5 mouse cellular contexts compared by ENCODE assay signal in the genomic region with DNA sequence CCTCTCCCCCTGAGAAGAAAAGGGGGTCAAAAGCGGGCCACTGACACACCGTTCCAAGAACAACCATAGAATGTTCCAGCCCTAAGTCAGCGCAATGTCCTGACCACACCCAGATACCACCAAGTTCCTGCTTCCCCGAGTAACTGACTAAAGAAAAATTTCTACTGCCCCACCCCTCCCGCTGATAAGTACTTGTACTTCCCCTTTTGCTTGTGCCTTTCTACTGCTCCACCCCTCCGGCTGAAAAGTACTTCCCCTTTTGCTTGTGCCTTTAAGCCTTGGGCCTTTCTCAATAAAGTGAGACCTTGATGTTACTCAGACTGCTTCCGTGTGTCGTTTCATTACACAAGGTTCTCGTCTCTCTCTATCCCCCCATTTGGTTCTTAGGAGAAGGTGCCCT. TPM values are rescaled to one million over a fixed set of nuclear protein-coding genes. Genes with fewer than 3 reads are reported as not detected.
A peak's percentile ranks its signal among the peaks of the same experiment; 100 is the strongest.
DNase-seq lines count a peak whose midpoint lies in the region; TF ChIP-seq lines count a peak whose summit lies in the region.
"Not testable (repeated sequence)": the region's sequence is repeated elsewhere in the genome, so short reads cannot be mapped to it uniquely, and the experiment has no call there.

No protein-coding gene starts in this region.

- not testable (repeated sequence) for H3K4me1 ChIP-seq in MEL (ENCODE audit: control insufficient read depth in 1 of 2, insufficient read depth in 2 of 2, low read length in 2 of 2)

- not testable (repeated sequence) for H3K4me3 ChIP-seq in MEL (ENCODE audit: control insufficient read depth in 1 of 2, insufficient read depth in 1 of 2, low read depth in 2 of 2, low read length in 2 of 2)

- not testable (repeated sequence) for H3K9ac ChIP-seq in MEL (ENCODE audit: control insufficient read depth, low read depth, low read length, poor library complexity, severe bottlenecking)

- not testable (repeated sequence) for TF ChIP-seq CTCF in MEL (IDR thresholded peaks at IDR 0.05 in 2 of 3, conservative IDR thresholded peaks at IDR 0.05 in 1 of 3; ENCODE audit: control insufficient read depth in 1 of 3, insufficient read depth in 1 of 3, low read depth in 2 of 3, low read length in 3 of 3, poor library complexity in 1 of 3, severe bottlenecking in 1 of 3)

- not testable (repeated sequence) for H3K79me2 ChIP-seq in MEL (ENCODE audit: control insufficient read depth, insufficient read depth, low read length, poor library complexity)

- not testable (repeated sequence) for TF ChIP-seq EP300 in MEL (IDR thresholded peaks at IDR 0.05; ENCODE audit: low read depth in 1 of 2, low read length in 2 of 2)

- H3K36me3 ChIP-seq in MEL (ENCODE audit: control insufficient read depth in 1 of 2, insufficient read depth in 2 of 2, low read length in 2 of 2), result not testable (repeated sequence)

- H3K27ac ChIP-seq in MEL (ENCODE audit: control insufficient read depth, low read depth, low read length), result not testable (repeated sequence)

- H3K27me3 ChIP-seq in MEL (ENCODE audit: control insufficient read depth in 1 of 2, insufficient read depth in 2 of 2, low read length in 2 of 2), result not testable (repeated sequence)

- DNase-seq in 416B (ENCODE audit: low read depth), result peak; percentile 25
- DNase-seq in B cell, adult 2 months, result peak; percentile 0 to 6
- DNase-seq in MEL (ENCODE audit: low read depth, low spot score), result peak; percentile 81
- DNase-seq in R1 (ENCODE audit: low read depth, low spot score), result peak; percentile 27
- DNase-seq in cerebellum, adult 11-12 months, result peak; percentile 9

- H3K9me3 ChIP-seq in MEL (replicated peaks; ENCODE audit: insufficient read depth, low read length), result not testable (repeated sequence)

- not testable (repeated sequence) for TF ChIP-seq POLR2A in MEL (IDR thresholded peaks at IDR 0.05; ENCODE audit: control insufficient read depth in 1 of 2, insufficient read depth in 1 of 2, low read depth in 1 of 2, low read length in 2 of 2, poor library complexity in 1 of 2)

- not testable (repeated sequence) for TF ChIP-seq RAD21 in MEL (IDR thresholded peaks at IDR 0.05; ENCODE audit: low read depth, low read length)

RNA-seq across cellular contexts. Expression of a gene that starts 51.6 kb away (rescaled TPM):
- total RNA-seq in MEL (2012; rRNA removed), result 24.6 and 27.3 TPM in 2 replicates
- 10 to 100 TPM; 29.1 to 47.3 TPM for polyA plus RNA-seq in MEL (2012; ENCODE audit: insufficient read depth in 1 of 2, insufficient read length in 2 of 2, low read depth in 1 of 2, low replicate concordance in 2 of 2, missing spikeins in 1 of 2)

Comparison
In these comparisons a context has a peak if more than half of its experiments do, and no peak if none do; other contexts are left out.
1. DNase-seq: peak in every context shown above with its lines; median percentile 81 in MEL; 27 in R1; 25 in 416B; 9 in cerebellum, adult 11-12 months; 3 in B cell, adult 2 months.